Mouse (Mus musculus): ENCODE measurements around the gene Pnkd.

- TF ChIP-seq CTCF (IDR thresholded peaks at IDR 0.05; ENCODE audit: borderline replicate concordance, control insufficient read depth, extremely low read depth, insufficient read depth, low read length, poor library complexity), result no peak
- no peak for TF ChIP-seq POLR2A (IDR thresholded peaks at IDR 0.05; ENCODE audit: control insufficient read depth, extremely low read depth, insufficient read depth, low read length, poor library complexity)
Measured at GRCm38 (mm10) chr1:74298157-74298750, 13.5 kb downstream of the Pnkd start.

All from thymus, adult 2 months (tissue).